Mouse (Mus musculus) embryonic facial prominence, embryonic 14.5 days (tissue): Measurements from ENCODE around the gene Ptpn14. TPM values are rescaled to one million over a fixed set of nuclear protein-coding genes. Genes with fewer than 3 reads are reported as not detected.

Experiments
- ATAC-seq: fragments of 200-750 bp; cut with Nextera tagmentation; 2 replicates; pipeline ENCODE4 v1.8.0; 2017; ENCODE audit warnings: low read depth, moderate number of reproducible peaks, moderate TSS enrichment
- DNase-seq: peaks from one replicate; pipeline ENCODE4 v3.0.0-alpha.2; 2015; ENCODE audit warnings: low spot score
- H3K27ac ChIP-seq: fragments of 300-500 bp; sonication (generic); replicated peaks from 2 replicates; pipeline ENCODE4 v1.5.1; 2014; ENCODE audit warnings: low read depth, mild to moderate bottlenecking, low read length, moderate library complexity
- H3K27me3 ChIP-seq: fragments of 300-500 bp; sonication (generic); replicated peaks from 2 replicates; pipeline ENCODE4 v1.6.1; 2014; ENCODE audit warnings: low read length; ENCODE audit not compliant: control insufficient read depth, insufficient read depth
- H3K36me3 ChIP-seq: fragments of 300-500 bp; sonication (generic); 2 replicates; pipeline ENCODE4 v1.6.1; 2014; ENCODE audit warnings: low read length, mixed read lengths; ENCODE audit not compliant: control insufficient read depth, insufficient read depth
- H3K4me1 ChIP-seq: fragments of 300-500 bp; sonication (generic); 2 replicates; pipeline ENCODE4 v1.6.1; 2014; ENCODE audit warnings: antibody characterized with exemption, low read length; ENCODE audit not compliant: control insufficient read depth, insufficient read depth
- H3K4me2 ChIP-seq: fragments of 300-500 bp; sonication (generic); 2 replicates; pipeline ENCODE4 v1.6.1; 2014; ENCODE audit warnings: low read depth, mild to moderate bottlenecking, low read length, moderate library complexity, mixed read lengths
- H3K4me3 ChIP-seq: fragments of 300-500 bp; sonication (generic); 2 replicates; pipeline ENCODE4 v1.5.1; 2014; ENCODE audit warnings: low read depth, mild to moderate bottlenecking, low read length
- H3K9ac ChIP-seq: fragments of 300-500 bp; sonication (generic); 2 replicates; pipeline ENCODE4 v1.6.1; 2014; ENCODE audit warnings: low read depth, mild to moderate bottlenecking, low read length, moderate library complexity, mixed read lengths
- H3K9me3 ChIP-seq: fragments of 300-500 bp; sonication (generic); 2 replicates; pipeline ENCODE4 v1.6.1; 2016; ENCODE audit warnings: low read length; ENCODE audit not compliant: control insufficient read depth
- WGBS: fragments of 180-500 bp; shearing (Covaris S2); extraction: QIAGEN DNeasy Blood & Tissue Kit; methylation state at CpG from one replicate; pipeline ENCODE4 v1.1.7; 2014; 5-methylcytosine and 5-hydroxymethylcytosine counted together
- polyA plus RNA-seq: library from polyadenylated mRNA; unstranded; fragments of >200 nt; fragmentation: Nextera tagmentation; extraction: Ambion mirVana; gene quantifications from 2 replicates; pipeline ENCODE4 v1.2.1, GENCODE M21; 2014

The Ptpn14 gene
- polyA plus RNA-seq, 1 experiment from 2014 or later, result 12.5 TPM

DNA sequence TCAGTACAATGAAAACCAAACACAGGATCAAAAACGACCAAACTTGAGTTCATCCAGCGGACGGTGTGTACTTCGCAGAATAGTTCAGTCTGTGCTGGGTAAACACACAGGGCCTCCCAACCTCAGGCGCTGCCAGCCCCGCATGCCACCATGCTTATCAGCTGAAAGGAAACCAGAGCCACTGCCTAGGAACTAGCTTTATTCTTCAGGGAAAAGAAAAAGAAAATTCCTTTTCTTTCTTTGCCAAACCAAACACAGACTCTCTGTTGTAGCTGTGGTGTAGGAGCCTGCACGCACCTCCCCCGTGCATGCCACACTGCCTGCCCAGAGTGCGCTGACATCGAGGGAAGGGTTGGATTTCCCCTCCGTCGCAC, 132.9 kb downstream of the Ptpn14 start:
- H3K4me2 ChIP-seq, result no peak overlapping the region
- H3K4me1 ChIP-seq, result 0 out of 2 replicates have a peak, but pooled peaks cover 5% of the 10 kb centered on the region
- no peaks in the 10 kb centered on the region for H3K9me3 ChIP-seq
- DNase-seq (peak; percentile 71), ATAC-seq (peak; percentile 80)
- peaks cover 73% of the 10 kb centered on the region for H3K36me3 ChIP-seq
- H3K4me3 ChIP-seq, result no peak overlapping the region
- H3K27me3 ChIP-seq, result no peaks in the 10 kb centered on the region
- WGBS, result 36% methylated on average over 12 of the region's 12 CpGs
- H3K9ac ChIP-seq, result peak overlapping the region; percentile 5; the same call in 1 of the 2 replicates
- H3K27ac ChIP-seq, result peak overlapping the region; percentile 8; the same call in 1 of the 2 replicates

- Histone ChIP-seq H3K9me3 (no peaks in the 10 kb centered on the region), H3K27me3 (no peaks in the 10 kb centered on the region), H3K27ac (no peak overlapping the region), H3K4me1 (0 out of 2 replicates have a peak, but pooled peaks cover 5% of the 10 kb centered on the region), H3K4me3 (no peak overlapping the region), H3K4me2 (no peak overlapping the region), H3K36me3 (peaks cover 51% of the 10 kb centered on the region), H3K9ac (no peak overlapping the region)
- WGBS, result 98% methylated on average over 3 of the region's 3 CpGs
- ATAC-seq (no peak), DNase-seq (no peak)
These were observed 135.7 kb downstream of the Ptpn14 start for GRCm38 (mm10) chr1:189863727-189864126.

GRCm38 (mm10) chr1:189864301-189864700, 136.2 kb downstream of the Ptpn14 start:
- WGBS, result 77% methylated on average over 9 of the region's 9 CpGs
- Histone ChIP-seq H3K27ac (no peak overlapping the region), H3K4me2 (no peak overlapping the region), H3K36me3 (peaks cover 52% of the 10 kb centered on the region), H3K9me3 (no peaks in the 10 kb centered on the region), H3K4me3 (no peak overlapping the region), H3K9ac (no peak overlapping the region), H3K27me3 (no peaks in the 10 kb centered on the region), H3K4me1 (0 out of 2 replicates have a peak, but pooled peaks cover 5% of the 10 kb centered on the region)
- no peak for ATAC-seq
- DNase-seq, result no peak

DNA sequence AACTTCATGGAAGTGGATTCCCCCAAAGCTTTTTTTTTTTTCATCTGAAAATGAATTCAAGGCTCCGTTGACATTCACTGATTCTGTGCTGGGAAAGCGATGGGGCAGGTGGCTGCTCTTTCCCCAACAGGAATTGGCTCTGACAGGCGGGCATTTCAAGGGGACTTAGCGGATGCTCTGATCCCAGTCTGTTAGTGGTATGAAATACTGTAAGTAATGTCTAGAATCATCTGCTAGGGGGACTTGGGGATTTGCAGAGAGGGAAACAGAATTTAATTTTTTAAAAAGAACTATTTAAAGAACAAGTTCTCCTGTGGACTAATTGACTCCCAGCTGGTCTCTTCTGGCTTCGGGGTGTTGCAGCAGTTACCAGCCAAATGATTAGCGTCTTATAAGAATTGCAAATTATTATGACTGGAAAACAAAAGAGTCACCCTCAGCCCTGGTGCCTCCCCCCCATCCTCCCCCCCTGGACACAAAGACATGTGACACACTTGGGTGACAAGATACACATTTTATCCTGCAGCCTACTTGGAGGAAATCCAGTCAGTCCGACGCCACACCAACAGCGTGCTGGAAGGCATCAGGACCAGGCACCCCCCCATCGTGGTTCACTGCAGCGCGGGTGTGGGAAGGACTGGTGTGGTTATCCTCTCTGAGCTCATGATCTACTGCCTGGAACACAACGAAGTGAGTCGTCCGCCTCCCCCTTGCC, 136.9 kb downstream of the Ptpn14 start:
- 0 out of 2 replicates have a peak, but pooled peaks cover 5% of the 10 kb centered on the region for H3K4me1 ChIP-seq
- no peak overlapping the region for H3K4me2 ChIP-seq
- peaks cover 56% of the 10 kb centered on the region for H3K36me3 ChIP-seq
- no peak overlapping the region for H3K27ac ChIP-seq
- WGBS, result 79% methylated on average over 15 of the region's 15 CpGs
- no peak for ATAC-seq
- no peak for DNase-seq
- H3K27me3 ChIP-seq, result no peaks in the 10 kb centered on the region
- no peak overlapping the region for H3K4me3 ChIP-seq
- H3K9ac ChIP-seq, result no peak overlapping the region
- no peaks in the 10 kb centered on the region for H3K9me3 ChIP-seq

DNA sequence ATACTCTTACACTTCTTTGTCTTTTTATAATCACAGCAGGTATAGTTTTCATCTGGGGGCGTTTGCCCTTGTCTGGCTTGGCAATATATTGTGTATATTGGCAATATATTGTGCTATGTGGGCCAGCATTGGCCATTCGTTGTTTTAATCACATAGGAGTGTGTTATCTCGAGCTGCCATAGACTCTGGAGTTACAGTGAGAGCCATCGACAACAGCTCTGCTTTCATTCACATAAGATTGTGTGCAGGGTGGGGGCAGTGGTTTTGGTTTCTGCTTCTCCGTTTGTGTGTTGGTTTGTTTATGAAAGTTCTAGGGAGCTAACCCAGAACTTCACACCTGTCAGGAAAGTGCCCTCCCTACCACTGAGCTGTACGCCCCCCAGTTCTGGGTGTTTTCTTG, 138.6 kb downstream of the Ptpn14 start:
- WGBS, result 72% methylated on average over 6 of the region's 6 CpGs
- ATAC-seq, result no peak
- no peaks in the 10 kb centered on the region for H3K27me3 ChIP-seq
- no peak overlapping the region for H3K9ac ChIP-seq
- H3K9me3 ChIP-seq, result no peaks in the 10 kb centered on the region
- H3K4me2 ChIP-seq, result no peak overlapping the region
- DNase-seq, result no peak
- H3K27ac ChIP-seq, result no peak overlapping the region; the same call in 1 of the 2 replicates
- no peaks in the 10 kb centered on the region for H3K4me1 ChIP-seq
- H3K4me3 ChIP-seq, result no peak overlapping the region
- H3K36me3 ChIP-seq, result peaks cover 60% of the 10 kb centered on the region

DNA sequence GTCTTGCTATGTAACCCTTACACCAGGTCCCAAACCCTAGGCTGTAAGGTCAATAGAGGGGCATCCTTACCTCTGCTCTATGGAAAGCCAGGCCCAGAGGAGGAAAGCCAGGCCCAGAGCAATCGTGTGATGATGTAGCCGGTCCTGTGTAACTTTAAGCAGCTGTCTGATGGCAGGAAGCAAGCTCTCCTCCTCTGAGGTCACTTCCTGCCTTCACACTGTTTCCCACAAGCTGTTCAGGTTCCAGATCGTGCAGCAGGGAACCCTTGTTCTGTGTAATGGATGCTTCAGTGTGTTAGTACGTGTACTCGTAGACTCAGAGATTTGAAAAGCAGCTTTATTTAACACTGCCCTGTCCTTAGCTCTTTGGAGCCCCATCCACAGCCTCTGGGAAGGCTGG, 139.0 kb downstream of the Ptpn14 start:
- no peak overlapping the region for H3K9ac ChIP-seq
- no peaks in the 10 kb centered on the region for H3K27me3 ChIP-seq
- peaks cover 60% of the 10 kb centered on the region for H3K36me3 ChIP-seq
- WGBS, result 52% methylated on average over 5 of the region's 5 CpGs
- no peak overlapping the region for H3K4me3 ChIP-seq
- no peaks in the 10 kb centered on the region for H3K9me3 ChIP-seq
- no peak for ATAC-seq
- DNase-seq, result no peak
- no peaks in the 10 kb centered on the region for H3K4me1 ChIP-seq
- H3K4me2 ChIP-seq, result no peak overlapping the region
- H3K27ac ChIP-seq, result no peak overlapping the region; the same call in 1 of the 2 replicates

- no peak overlapping the region for H3K9ac ChIP-seq
- WGBS, result 66% methylated on average over 9 of the region's 9 CpGs
- no peak for ATAC-seq
These were observed 139.4 kb downstream of the Ptpn14 start for GRCm38 (mm10) chr1:189867497-189867896.

GRCm38 (mm10) chr1:189868036-189868435, 140.0 kb downstream of the Ptpn14 start:
- Histone ChIP-seq H3K4me1 (no peaks in the 10 kb centered on the region), H3K4me2 (no peak overlapping the region), H3K4me3 (no peak overlapping the region), H3K27ac (no peak overlapping the region), H3K9ac (no peak overlapping the region), H3K36me3 (peaks cover 54% of the 10 kb centered on the region), H3K9me3 (no peaks in the 10 kb centered on the region), H3K27me3 (no peaks in the 10 kb centered on the region)
- 84% methylated on average over 10 of the region's 10 CpGs for WGBS
- DNase-seq (no peak), ATAC-seq (no peak)

More at GRCm38 (mm10) chr1:189867497-189867896, 139.4 kb downstream of the Ptpn14 start:
- no peaks in the 10 kb centered on the region for H3K27me3 ChIP-seq
- H3K4me3 ChIP-seq, result no peak overlapping the region
- H3K27ac ChIP-seq, result no peak overlapping the region; the same call in 1 of the 2 replicates
- H3K9me3 ChIP-seq, result no peaks in the 10 kb centered on the region
- no peak for DNase-seq
- peaks cover 55% of the 10 kb centered on the region for H3K36me3 ChIP-seq
- H3K4me2 ChIP-seq, result no peak overlapping the region
- H3K4me1 ChIP-seq, result no peaks in the 10 kb centered on the region
